Mouse (Mus musculus): ENCODE results near the gene Sash1.

Sash1 gene

GRCm38 (mm10) chr10:8847974-8848373, 37.9 kb downstream of the Sash1 start:
- no peak for DNase-seq

- no peak for DNase-seq
These were observed 39.6 kb downstream of the Sash1 start for GRCm38 (mm10) chr10:8846258-8846657.

GRCm38 (mm10) chr10:8845230-8845770, 40.6 kb downstream of the Sash1 start:
- no peak for DNase-seq

GRCm38 (mm10) chr10:8839956-8840355, 45.9 kb downstream of the Sash1 start:
- DNase-seq: no peak

- DNase-seq: peak; percentile 55
These were observed 51.9 kb downstream of the Sash1 start for GRCm38 (mm10) chr10:8833816-8834464.

GRCm38 (mm10) chr10:8826303-8826702, 59.6 kb downstream of the Sash1 start:
- no peak for DNase-seq

GRCm38 (mm10) chr10:8825874-8826273, 60.0 kb downstream of the Sash1 start:
- DNase-seq: no peak

GRCm38 (mm10) chr10:8818066-8818465, 67.8 kb downstream of the Sash1 start:
- DNase-seq: peak; percentile 57

- no peak for DNase-seq
These were observed 71.8 kb downstream of the Sash1 start for GRCm38 (mm10) chr10:8813984-8814578.

- no peak for DNase-seq
These were observed 72.6 kb downstream of the Sash1 start for GRCm38 (mm10) chr10:8813259-8813658.

GRCm38 (mm10) chr10:8812807-8813206, 73.1 kb downstream of the Sash1 start:
- DNase-seq: no peak

GRCm38 (mm10) chr10:8811261-8812039, 74.4 kb downstream of the Sash1 start:
- DNase-seq: peak; percentile 92

- DNase-seq: no peak
These were observed 75.4 kb downstream of the Sash1 start for GRCm38 (mm10) chr10:8810496-8810895.

- DNase-seq: peak; percentile 56
These were observed 77.5 kb downstream of the Sash1 start for GRCm38 (mm10) chr10:8808383-8808782.

GRCm38 (mm10) chr10:8807581-8807980, 78.3 kb downstream of the Sash1 start:
- peak; percentile 52 for DNase-seq

- peak; percentile 83 for DNase-seq
These were observed 80.5 kb downstream of the Sash1 start for GRCm38 (mm10) chr10:8805402-8805801.

GRCm38 (mm10) chr10:8804292-8804691, 81.6 kb downstream of the Sash1 start:
- DNase-seq: peak; percentile 68

GRCm38 (mm10) chr10:8801719-8802347, 84.0 kb downstream of the Sash1 start:
- DNase-seq: no peak

- no peak for DNase-seq
These were observed 84.7 kb downstream of the Sash1 start for GRCm38 (mm10) chr10:8801139-8801613.

GRCm38 (mm10) chr10:8797826-8798225, 88.0 kb downstream of the Sash1 start:
- peak; percentile 95 for DNase-seq

- DNase-seq: peak; percentile 80
These were observed 90.5 kb downstream of the Sash1 start for GRCm38 (mm10) chr10:8795336-8795735.

- DNase-seq: peak; percentile 82
These were observed 93.5 kb downstream of the Sash1 start for GRCm38 (mm10) chr10:8792412-8792811.

GRCm38 (mm10) chr10:8789096-8789495, 96.8 kb downstream of the Sash1 start:
- DNase-seq: no peak

All from kidney, adult 9 months (tissue).